Mouse (Mus musculus) limb, embryonic 13.5 days (tissue): Measurements from ENCODE around the gene Hist2h4. TPM values are rescaled to one million over a fixed set of nuclear protein-coding genes. Genes with fewer than 3 reads are reported as not detected.
"Not testable (repeated sequence)": the region's sequence is repeated elsewhere in the genome, so short reads cannot be mapped to it uniquely, and the experiment has no call there.

Source experiments
- ATAC-seq: fragments of 200-750 bp; cut with Nextera tagmentation; 2 replicates; pipeline ENCODE4 v1.8.0; 2017; ENCODE audit warnings: low read depth, moderate number of reproducible peaks, moderate TSS enrichment; ENCODE audit not compliant: low FRiP score
- H3K27ac ChIP-seq: fragments of 300-500 bp; sonication (generic); 2 replicates; pipeline ENCODE4 v1.5.1; 2015; ENCODE audit warnings: inconsistent platforms, mild to moderate bottlenecking, moderate library complexity
- H3K27me3 ChIP-seq: fragments of 300-500 bp; sonication (generic); 2 replicates; pipeline ENCODE4 v1.6.1; 2015; ENCODE audit warnings: mild to moderate bottlenecking, inconsistent platforms
- H3K36me3 ChIP-seq: fragments of 300-500 bp; sonication (generic); 2 replicates; pipeline ENCODE4 v1.6.1; 2015; ENCODE audit warnings: inconsistent platforms, mild to moderate bottlenecking, moderate library complexity
- H3K4me1 ChIP-seq: fragments of 300-500 bp; sonication (generic); 2 replicates; pipeline ENCODE4 v1.6.1; 2015; ENCODE audit warnings: inconsistent platforms
- H3K4me2 ChIP-seq: fragments of 300-500 bp; sonication (generic); replicated peaks from 2 replicates; pipeline ENCODE4 v1.6.1; 2015; ENCODE audit warnings: inconsistent platforms, mild to moderate bottlenecking, moderate library complexity
- H3K4me3 ChIP-seq: fragments of 300-500 bp; sonication (generic); 2 replicates; pipeline ENCODE4 v1.5.1; 2015; ENCODE audit warnings: moderate library complexity, mild to moderate bottlenecking, inconsistent platforms
- H3K9ac ChIP-seq: fragments of 300-500 bp; sonication (generic); 2 replicates; pipeline ENCODE4 v1.6.1; 2015; ENCODE audit warnings: mild to moderate bottlenecking, inconsistent platforms
- H3K9me3 ChIP-seq: fragments of 300-500 bp; sonication (generic); 2 replicates; pipeline ENCODE4 v1.6.1; 2016; ENCODE audit warnings: inconsistent platforms
- WGBS: fragments of 180-500 bp; shearing (Covaris S2); methylation state at CpG from one replicate; pipeline ENCODE4 v1.1.7; 2015; 5-methylcytosine and 5-hydroxymethylcytosine counted together
- polyA plus RNA-seq: library from polyadenylated mRNA; unstranded; fragments of >200 nt; fragmentation: Nextera tagmentation; extraction: Ambion mirVana; gene quantifications from 2 replicates; pipeline ENCODE4 v1.2.1, GENCODE M21; 2015

The Hist2h4 gene
- polyA plus RNA-seq, 1 experiment from 2014 or later: 15.5 TPM

DNA sequence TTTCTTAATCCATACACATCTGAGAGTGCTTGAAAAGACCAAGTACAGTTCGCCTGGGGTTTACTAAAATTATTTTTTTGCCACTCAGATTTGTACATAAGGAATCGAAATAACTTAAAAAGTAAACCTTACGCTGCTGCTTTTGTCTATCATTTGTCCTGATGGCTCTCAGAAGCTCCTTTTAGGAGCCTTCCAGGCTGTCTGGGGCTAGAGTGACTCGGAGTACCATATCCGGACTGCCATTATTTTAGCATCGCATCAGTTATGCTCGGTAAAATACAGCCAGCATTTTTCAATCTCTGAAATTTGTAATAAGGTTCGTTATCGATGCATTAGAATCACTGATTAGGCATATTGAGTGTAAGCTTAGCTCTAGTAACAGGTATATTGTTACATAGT is 22.3 kb downstream of the Hist2h4 start:
- no peaks in the 10 kb centered on the region for H3K9me3 ChIP-seq
- H3K27ac ChIP-seq: peak overlapping the region; percentile 85
- WGBS: 82% methylated on average over 9 of the region's 9 CpGs
- H3K9ac ChIP-seq: peak overlapping the region; percentile 61
- peaks cover 36% of the 10 kb centered on the region for H3K4me1 ChIP-seq
- ATAC-seq: no peak
- H3K27me3 ChIP-seq: no peaks in the 10 kb centered on the region
- peak overlapping the region; percentile 28 for H3K4me3 ChIP-seq
- peak overlapping the region; percentile 52 for H3K4me2 ChIP-seq
- H3K36me3 ChIP-seq: no peaks in the 10 kb centered on the region

DNA sequence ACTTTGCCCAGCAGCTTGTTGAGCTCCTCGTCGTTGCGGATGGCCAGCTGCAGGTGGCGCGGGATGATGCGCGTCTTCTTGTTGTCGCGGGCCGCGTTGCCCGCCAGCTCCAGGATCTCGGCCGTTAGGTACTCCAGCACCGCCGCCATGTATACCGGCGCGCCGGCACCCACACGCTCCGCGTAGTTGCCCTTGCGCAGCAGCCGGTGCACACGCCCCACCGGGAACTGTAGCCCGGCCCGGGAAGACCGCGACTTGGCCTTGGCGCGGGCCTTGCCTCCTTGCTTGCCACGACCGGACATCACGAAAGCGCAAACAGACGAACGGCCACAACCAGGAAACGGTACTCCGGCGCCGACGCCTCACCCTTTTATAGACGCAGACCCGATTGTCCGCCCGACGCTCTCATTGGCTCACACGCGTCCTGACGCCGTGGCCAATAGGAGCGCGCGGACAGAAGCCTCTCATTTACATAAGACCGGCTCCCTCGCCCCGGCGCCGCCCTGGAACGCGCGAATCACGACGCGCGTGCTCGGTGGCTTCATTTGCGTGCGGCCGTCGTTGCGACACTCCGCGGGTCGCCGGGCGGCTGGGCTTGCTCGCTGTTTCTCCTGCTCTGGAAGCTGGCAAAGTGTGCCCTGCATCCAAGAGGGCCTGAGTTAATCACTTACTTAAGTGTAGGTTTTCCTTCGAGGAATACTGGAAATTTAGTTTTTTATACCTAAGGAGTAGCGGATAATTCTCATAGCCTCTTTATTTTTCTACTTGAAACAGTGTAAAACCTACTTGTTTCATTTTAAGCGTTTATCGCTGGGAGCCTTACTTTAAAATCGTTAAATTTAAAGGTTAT is 22.9 kb downstream of the Hist2h4 start, which contains the start of gene Hist2h2aa2:
Gene Hist2h2aa2 (minus strand): TSS at position 328 of the 850 bp plus-strand sequence.
- 3% methylated on average over 42 of the region's 85 CpGs for WGBS
- H3K4me2 ChIP-seq: peak within 1 kb of the TSS; percentile 52
- peak within 1 kb of the TSS; percentile 85 for H3K27ac ChIP-seq
- not testable (repeated sequence) for H3K27me3 ChIP-seq, H3K9me3 ChIP-seq, H3K36me3 ChIP-seq
- H3K4me3 ChIP-seq: peak within 1 kb of the TSS; percentile 39
- H3K9ac ChIP-seq: peak within 1 kb of the TSS; percentile 61
- peak; percentile 87 for ATAC-seq
- peaks cover 36% of the 10 kb centered on the region for H3K4me1 ChIP-seq

DNA sequence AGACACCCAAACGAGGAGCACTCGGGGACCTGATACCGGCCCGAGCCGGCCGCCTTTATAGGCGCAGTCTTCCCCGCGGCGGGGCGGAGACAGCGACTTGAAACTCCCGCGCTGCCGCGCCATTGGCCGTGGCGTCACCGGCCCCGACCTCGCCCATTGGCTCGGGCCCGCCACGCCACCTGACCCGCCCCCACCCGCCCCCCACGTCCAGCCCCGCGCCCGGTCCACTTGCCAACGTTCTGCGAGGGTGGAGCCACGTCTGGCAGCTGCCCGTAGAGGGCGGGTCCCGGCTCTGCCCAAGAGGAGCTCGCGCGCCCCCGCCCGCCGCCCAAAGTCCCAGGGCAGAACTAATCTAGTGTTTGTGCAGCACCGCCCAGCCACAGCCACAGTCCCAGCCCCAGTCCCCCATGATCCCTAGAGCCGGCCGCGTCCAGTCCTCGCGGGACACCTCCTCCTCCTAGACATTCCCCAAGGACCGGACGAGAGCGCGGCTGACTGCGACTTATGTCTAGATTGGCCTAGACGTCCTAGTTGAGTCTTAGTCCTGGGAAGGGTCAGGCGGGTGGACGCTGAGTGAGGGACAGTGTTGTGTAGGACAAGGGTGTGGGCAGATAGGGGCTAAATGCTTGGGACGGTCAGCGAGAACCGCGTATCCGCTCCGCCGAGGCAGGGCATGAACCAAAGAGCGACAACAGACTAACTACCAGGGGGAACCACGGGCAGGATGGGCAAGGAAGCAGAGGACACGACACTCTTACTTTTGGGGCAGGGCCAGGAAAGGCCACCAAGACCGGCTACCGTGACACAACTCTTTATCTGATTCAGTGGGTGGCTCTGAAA is 23.9 kb downstream of the Hist2h4 start, which contains the start of gene Hist2h3c2:
Gene Hist2h3c2 (minus strand): TSS at position 174 of the 840 bp plus-strand sequence.
- H3K4me3 ChIP-seq: peak within 1 kb of the TSS; percentile 49
- not testable (repeated sequence) for H3K9me3 ChIP-seq, H3K36me3 ChIP-seq, H3K27me3 ChIP-seq
- H3K27ac ChIP-seq: peak within 1 kb of the TSS; percentile 81
- peak; percentile 89 for ATAC-seq
- peak within 1 kb of the TSS; percentile 75 for H3K9ac ChIP-seq
- H3K4me1 ChIP-seq: peaks cover 30% of the 10 kb centered on the region
- under 1% methylated on average over 17 of the region's 68 CpGs for WGBS
- H3K4me2 ChIP-seq: peak within 1 kb of the TSS; percentile 67

DNA sequence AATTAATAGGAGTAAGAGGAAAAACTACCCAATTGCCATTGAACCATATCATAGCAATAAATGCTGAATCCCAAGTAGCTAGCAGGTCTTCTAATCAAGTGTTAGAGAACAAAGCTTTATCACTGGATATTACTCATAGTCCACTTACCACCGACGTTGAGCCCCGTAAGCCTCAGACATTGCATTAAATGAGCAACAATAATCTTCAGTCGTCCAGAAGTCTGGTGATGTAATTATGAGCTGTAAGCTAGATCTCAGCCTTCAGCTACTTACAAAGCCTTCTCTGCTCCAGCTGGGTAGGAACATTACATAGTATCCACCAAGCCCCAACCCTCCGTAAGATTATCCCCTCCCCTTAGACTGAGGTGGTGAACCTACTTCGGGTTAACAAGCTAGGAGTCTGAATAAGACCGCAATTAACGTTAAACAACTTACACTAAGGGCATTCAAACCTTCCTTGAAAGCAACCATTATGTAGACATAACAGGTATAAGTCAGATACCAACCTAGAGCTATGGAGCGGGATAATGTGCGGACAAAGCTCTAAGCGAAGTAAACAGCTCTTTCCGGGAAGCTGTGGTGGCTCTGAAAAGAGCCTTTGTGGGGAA is 25.1 kb downstream of the Hist2h4 start:
- Histone ChIP-seq H3K27me3 (no peaks in the 10 kb centered on the region), H3K4me2 (peak overlapping the region; percentile 67), H3K27ac (peak overlapping the region; percentile 81), H3K4me3 (peak overlapping the region; percentile 49), H3K4me1 (peaks cover 24% of the 10 kb centered on the region), H3K9me3 (no peaks in the 10 kb centered on the region), H3K36me3 (no peaks in the 10 kb centered on the region), H3K9ac (peak overlapping the region; percentile 75)
- WGBS: under 1% methylated on average over 12 of the region's 12 CpGs
- ATAC-seq: no peak

DNA sequence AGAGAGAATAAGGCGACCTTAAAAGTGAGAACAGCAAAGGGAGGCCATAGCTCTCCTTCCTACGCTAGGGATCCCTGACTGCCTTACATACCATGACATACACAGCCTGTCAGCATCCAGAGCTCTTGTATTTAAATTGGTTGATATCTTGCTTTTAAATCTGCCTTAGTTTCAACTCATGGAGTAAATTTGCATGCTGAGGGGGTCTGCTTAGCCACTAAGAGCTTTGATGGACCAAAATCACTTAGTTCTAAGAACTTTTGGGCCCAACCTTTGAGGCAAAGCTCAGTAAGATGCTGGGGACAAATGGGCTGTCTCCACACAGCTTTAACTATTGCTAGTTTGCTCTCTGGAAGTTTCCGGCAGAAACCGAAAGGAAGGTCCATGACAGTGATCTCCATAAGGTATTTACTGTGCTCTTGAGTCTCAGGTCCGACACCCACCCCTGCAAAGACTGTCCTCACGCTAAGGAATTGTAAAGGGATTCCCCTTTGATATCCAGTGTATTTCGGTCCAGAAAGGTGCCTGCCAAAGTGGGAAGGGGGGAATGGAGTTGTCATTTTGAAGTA is 25.7 kb downstream of the Hist2h4 start:
- Histone ChIP-seq H3K27ac (peak overlapping the region; percentile 79), H3K4me3 (peak overlapping the region; percentile 49), H3K9ac (peak overlapping the region; percentile 75), H3K4me2 (peak overlapping the region; percentile 67), H3K27me3 (no peaks in the 10 kb centered on the region), H3K9me3 (no peaks in the 10 kb centered on the region), H3K4me1 (peaks cover 24% of the 10 kb centered on the region), H3K36me3 (no peaks in the 10 kb centered on the region)
- ATAC-seq: no peak
- 21% methylated on average over 7 of the region's 7 CpGs for WGBS

GRCm38 (mm10) chr3:96236834-96237334 is 26.2 kb downstream of the Hist2h4 start:
- no peaks in the 10 kb centered on the region for H3K27me3 ChIP-seq
- WGBS: 78% methylated on average over 4 of the region's 4 CpGs
- peak overlapping the region; percentile 75 for H3K9ac ChIP-seq
- H3K4me3 ChIP-seq: peak overlapping the region; percentile 49
- no peaks in the 10 kb centered on the region for H3K36me3 ChIP-seq
- peak overlapping the region; percentile 79; the same call in 1 of the 2 replicates for H3K27ac ChIP-seq
- H3K9me3 ChIP-seq: no peaks in the 10 kb centered on the region
- ATAC-seq: no peak
- H3K4me2 ChIP-seq: peak overlapping the region; percentile 67
- peaks cover 24% of the 10 kb centered on the region for H3K4me1 ChIP-seq

GRCm38 (mm10) chr3:96235836-96236235 is 27.3 kb downstream of the Hist2h4 start:
- no peak for ATAC-seq
- 55% methylated on average over 3 of the region's 3 CpGs for WGBS
- H3K9ac ChIP-seq: no peak overlapping the region
- peaks cover 21% of the 10 kb centered on the region for H3K4me1 ChIP-seq
- H3K36me3 ChIP-seq: no peaks in the 10 kb centered on the region
- H3K4me3 ChIP-seq: no peak overlapping the region
- H3K9me3 ChIP-seq: no peaks in the 10 kb centered on the region
- H3K4me2 ChIP-seq: no peak overlapping the region
- H3K27ac ChIP-seq: no peak overlapping the region
- no peaks in the 10 kb centered on the region for H3K27me3 ChIP-seq

- Histone ChIP-seq H3K9me3 (no peaks in the 10 kb centered on the region), H3K36me3 (no peaks in the 10 kb centered on the region), H3K27ac (no peak overlapping the region), H3K9ac (no peak overlapping the region), H3K27me3 (no peaks in the 10 kb centered on the region), H3K4me2 (no peak overlapping the region), H3K4me3 (no peak overlapping the region), H3K4me1 (peaks cover 19% of the 10 kb centered on the region)
- ATAC-seq: no peak
- 76% methylated on average over 2 of the region's 2 CpGs for WGBS
Observed at GRCm38 (mm10) chr3:96234914-96235313, 28.2 kb downstream of the Hist2h4 start.

DNA sequence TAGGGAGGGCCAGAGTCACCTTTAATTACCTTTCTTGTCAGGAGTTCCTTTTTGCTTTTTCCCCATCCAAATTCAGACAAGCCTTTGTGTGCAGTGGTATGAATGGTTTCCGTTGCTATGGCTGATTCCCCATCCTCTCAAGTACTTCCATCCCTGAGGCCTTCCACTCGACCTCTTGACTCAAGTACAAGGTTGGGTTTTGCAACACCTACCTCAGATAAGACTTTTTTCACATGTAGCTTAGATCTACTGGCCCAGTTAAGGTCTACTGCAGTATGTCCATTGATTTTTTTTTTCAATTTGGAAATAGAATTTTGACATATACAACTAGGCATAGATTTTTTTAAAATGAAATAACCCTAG is 31.4 kb downstream of the Hist2h4 start:
- Histone ChIP-seq H3K27me3 (no peaks in the 10 kb centered on the region), H3K4me1 (peaks cover 7% of the 10 kb centered on the region), H3K4me3 (no peak overlapping the region), H3K9me3 (no peaks in the 10 kb centered on the region), H3K36me3 (no peaks in the 10 kb centered on the region), H3K9ac (no peak overlapping the region), H3K27ac (no peak overlapping the region), H3K4me2 (no peak overlapping the region)
- ATAC-seq: no peak
- 53% methylated on average over 2 of the region's 2 CpGs for WGBS

GRCm38 (mm10) chr3:96230910-96231757 is 32.0 kb downstream of the Hist2h4 start:
- Histone ChIP-seq H3K4me2 (no peak overlapping the region), H3K27ac (no peak overlapping the region), H3K4me3 (no peak overlapping the region), H3K36me3 (no peaks in the 10 kb centered on the region), H3K4me1 (peaks cover 8% of the 10 kb centered on the region; the same call in 1 of the 2 replicates), H3K9me3 (no peaks in the 10 kb centered on the region), H3K9ac (no peak overlapping the region), H3K27me3 (no peaks in the 10 kb centered on the region)
- no peak for ATAC-seq
- WGBS: 69% methylated on average over 4 of the region's 4 CpGs

DNA sequence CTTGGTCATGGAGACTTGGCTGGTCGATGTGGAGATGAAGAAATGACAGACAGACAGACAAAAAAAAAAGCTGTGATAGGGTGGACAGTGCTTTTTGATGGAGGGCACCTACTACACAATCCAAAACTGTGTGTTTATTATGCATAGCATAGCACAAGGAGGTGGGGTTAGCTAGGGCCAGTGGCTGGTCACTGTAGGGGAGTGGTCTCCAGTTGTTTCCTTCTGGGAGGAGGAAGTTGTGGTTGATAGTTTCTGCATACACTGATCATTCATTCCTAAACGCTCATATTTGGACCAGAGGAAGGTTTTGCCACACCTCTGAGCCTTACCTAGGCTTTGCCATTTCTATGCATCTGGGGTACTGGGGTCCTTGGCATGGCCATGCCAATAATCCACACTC is 32.7 kb downstream of the Hist2h4 start:
- peaks cover 9% of the 10 kb centered on the region; the same call in 1 of the 2 replicates for H3K4me1 ChIP-seq
- H3K27me3 ChIP-seq: no peaks in the 10 kb centered on the region
- no peak overlapping the region for H3K4me3 ChIP-seq
- WGBS: 79% methylated on average over 2 of the region's 2 CpGs
- no peak for ATAC-seq
- H3K9ac ChIP-seq: no peak overlapping the region
- H3K36me3 ChIP-seq: no peaks in the 10 kb centered on the region
- no peaks in the 10 kb centered on the region for H3K9me3 ChIP-seq
- no peak overlapping the region for H3K27ac ChIP-seq
- no peak overlapping the region for H3K4me2 ChIP-seq
